Mouse (Mus musculus) forebrain, embryonic 13.5 days (tissue): ENCODE results near the gene Six6. TPM values are rescaled to one million over a fixed set of nuclear protein-coding genes. Genes with fewer than 3 reads are reported as not detected.
A peak's percentile ranks its signal among the peaks of the same experiment; 100 is the strongest.

ENCODE experiments used
- ATAC-seq: fragments of 200-750 bp; cut with Nextera tagmentation; 2 replicates; pipeline ENCODE4 v1.8.0; 2017
- H3K27ac ChIP-seq: fragments of 300-500 bp; sonication (generic); 2 replicates; pipeline ENCODE4 v1.5.1; 2015; ENCODE audit warnings: inconsistent platforms, mild to moderate bottlenecking, moderate library complexity
- H3K27me3 ChIP-seq: fragments of 300-500 bp; sonication (generic); 2 replicates; pipeline ENCODE4 v1.6.1; 2015; ENCODE audit warnings: mild to moderate bottlenecking, inconsistent platforms
- H3K36me3 ChIP-seq: fragments of 300-500 bp; sonication (generic); 2 replicates; pipeline ENCODE4 v1.6.1; 2015; ENCODE audit warnings: mild to moderate bottlenecking, inconsistent platforms; ENCODE audit not compliant: poor library complexity, severe bottlenecking
- H3K4me1 ChIP-seq: fragments of 300-500 bp; sonication (generic); 2 replicates; pipeline ENCODE4 v1.6.1; 2015; ENCODE audit warnings: inconsistent platforms
- H3K4me2 ChIP-seq: fragments of 300-500 bp; sonication (generic); 2 replicates; pipeline ENCODE4 v1.6.1; 2015; ENCODE audit warnings: inconsistent platforms, mild to moderate bottlenecking, moderate library complexity
- H3K4me3 ChIP-seq: fragments of 300-500 bp; sonication (generic); 2 replicates; pipeline ENCODE4 v1.5.1; 2015; ENCODE audit warnings: mild to moderate bottlenecking, inconsistent platforms
- H3K9ac ChIP-seq: fragments of 300-500 bp; sonication (generic); 2 replicates; pipeline ENCODE4 v1.6.1; 2015; ENCODE audit warnings: mild to moderate bottlenecking, inconsistent platforms
- H3K9me3 ChIP-seq: fragments of 300-500 bp; sonication (generic); replicated peaks from 2 replicates; pipeline ENCODE4 v1.6.1; 2016; ENCODE audit warnings: inconsistent platforms
- WGBS: fragments of 180-500 bp; shearing (Covaris S2); methylation state at CpG from one replicate; pipeline ENCODE4 v1.1.7; 2015; 5-methylcytosine and 5-hydroxymethylcytosine counted together
- polyA plus RNA-seq: library from polyadenylated mRNA; unstranded; fragments of >200 nt; fragmentation: Nextera tagmentation; extraction: Ambion mirVana; gene quantifications from 2 replicates; pipeline ENCODE4 v1.2.1, GENCODE M21; 2015

The Six6 gene
- polyA plus RNA-seq, 1 experiment from 2014 or later, result 2.9 TPM

GRCm38 (mm10) chr12:72967541-72967940, 27.8 kb downstream of the Six6 start:
- Histone ChIP-seq H3K27ac (no peak overlapping the region), H3K27me3 (peaks cover 35% of the 10 kb centered on the region), H3K9me3 (no peaks in the 10 kb centered on the region), H3K36me3 (no peaks in the 10 kb centered on the region), H3K4me1 (no peaks in the 10 kb centered on the region), H3K4me3 (no peak overlapping the region), H3K9ac (no peak overlapping the region), H3K4me2 (no peak overlapping the region)
- WGBS, result 86% methylated on average over 7 of the region's 7 CpGs
- ATAC-seq, result no peak

GRCm38 (mm10) chr12:72970620-72971019, 30.9 kb downstream of the Six6 start:
- Histone ChIP-seq H3K9me3 (no peaks in the 10 kb centered on the region), H3K36me3 (no peaks in the 10 kb centered on the region), H3K27ac (no peak overlapping the region), H3K4me3 (no peak overlapping the region), H3K9ac (no peak overlapping the region), H3K4me2 (no peak overlapping the region), H3K27me3 (peaks cover 58% of the 10 kb centered on the region), H3K4me1 (no peaks in the 10 kb centered on the region)
- no peak for ATAC-seq
- WGBS, result 71% methylated on average over 14 of the region's 14 CpGs

GRCm38 (mm10) chr12:72973161-72973560, 33.5 kb downstream of the Six6 start:
- H3K9me3 ChIP-seq, result no peaks in the 10 kb centered on the region
- no peak overlapping the region for H3K4me2 ChIP-seq
- H3K4me1 ChIP-seq, result no peaks in the 10 kb centered on the region; the same call in 1 of the 2 replicates
- 9% methylated on average over 6 of the region's 6 CpGs for WGBS
- no peak overlapping the region for H3K9ac ChIP-seq
- H3K27ac ChIP-seq, result no peak overlapping the region
- no peaks in the 10 kb centered on the region for H3K36me3 ChIP-seq
- no peak for ATAC-seq
- H3K4me3 ChIP-seq, result no peak overlapping the region
- H3K27me3 ChIP-seq, result peaks cover 69% of the 10 kb centered on the region

- H3K9me3 ChIP-seq, result no peaks in the 10 kb centered on the region
- peak overlapping the region; percentile 42 for H3K4me2 ChIP-seq
- ATAC-seq, result no peak
- 8% methylated on average over 7 of the region's 7 CpGs for WGBS
- no peaks in the 10 kb centered on the region for H3K36me3 ChIP-seq
- H3K4me3 ChIP-seq, result no peak overlapping the region
- no peaks in the 10 kb centered on the region; the same call in 1 of the 2 replicates for H3K4me1 ChIP-seq
- no peak overlapping the region for H3K27ac ChIP-seq
- H3K27me3 ChIP-seq, result peaks cover 69% of the 10 kb centered on the region
- H3K9ac ChIP-seq, result no peak overlapping the region
Measured at GRCm38 (mm10) chr12:72976172-72976571, 36.5 kb downstream of the Six6 start.

- 2% methylated on average over 12 of the region's 12 CpGs for whole genome bisulfite sequencing
- H3K9ac ChIP-seq, result no peak overlapping the region
- no peaks in the 10 kb centered on the region for H3K36me3 ChIP-seq
- H3K4me1 ChIP-seq, result no peaks in the 10 kb centered on the region; the same call in 1 of the 2 replicates
- H3K27ac ChIP-seq, result no peak overlapping the region
- peaks cover 64% of the 10 kb centered on the region for H3K27me3 ChIP-seq
- H3K9me3 ChIP-seq, result no peaks in the 10 kb centered on the region
- ATAC-seq, result peak; percentile 73
- H3K4me3 ChIP-seq, result no peak overlapping the region
- peak overlapping the region; percentile 42 for H3K4me2 ChIP-seq
Measured at GRCm38 (mm10) chr12:72976718-72977117, 37.0 kb downstream of the Six6 start.

GRCm38 (mm10) chr12:72977851-72978250, 38.2 kb downstream of the Six6 start:
- peaks cover 54% of the 10 kb centered on the region for H3K27me3 ChIP-seq
- H3K4me3 ChIP-seq, result no peak overlapping the region
- no peaks in the 10 kb centered on the region; the same call in 1 of the 2 replicates for H3K4me1 ChIP-seq
- no peak overlapping the region for H3K9ac ChIP-seq
- WGBS, result 91% methylated on average over 3 of the region's 3 CpGs
- H3K4me2 ChIP-seq, result no peak overlapping the region
- H3K9me3 ChIP-seq, result no peaks in the 10 kb centered on the region
- ATAC-seq, result no peak
- H3K36me3 ChIP-seq, result no peaks in the 10 kb centered on the region
- no peak overlapping the region for H3K27ac ChIP-seq

GRCm38 (mm10) chr12:72979236-72979635, 39.5 kb downstream of the Six6 start:
- no peak overlapping the region for H3K4me2 ChIP-seq
- H3K4me3 ChIP-seq, result no peak overlapping the region
- H3K36me3 ChIP-seq, result no peaks in the 10 kb centered on the region
- no peak overlapping the region for H3K27ac ChIP-seq
- H3K4me1 ChIP-seq, result no peaks in the 10 kb centered on the region; the same call in 1 of the 2 replicates
- ATAC-seq, result no peak
- no peak overlapping the region for H3K9ac ChIP-seq
- H3K27me3 ChIP-seq, result peaks cover 43% of the 10 kb centered on the region
- no peaks in the 10 kb centered on the region for H3K9me3 ChIP-seq
- 70% methylated on average over 5 of the region's 5 CpGs for WGBS

- Histone ChIP-seq H3K36me3 (no peaks in the 10 kb centered on the region), H3K4me3 (no peak overlapping the region), H3K4me1 (no peaks in the 10 kb centered on the region), H3K27ac (no peak overlapping the region), H3K9ac (no peak overlapping the region), H3K9me3 (no peaks in the 10 kb centered on the region), H3K27me3 (peaks cover 14% of the 10 kb centered on the region), H3K4me2 (no peak overlapping the region)
- WGBS, result 77% methylated on average over 10 of the region's 10 CpGs
- no peak for ATAC-seq
Measured at GRCm38 (mm10) chr12:72982616-72983015, 42.9 kb downstream of the Six6 start.

GRCm38 (mm10) chr12:72983071-72983857, 43.6 kb downstream of the Six6 start:
- Histone ChIP-seq H3K4me3 (no peak overlapping the region), H3K4me1 (no peaks in the 10 kb centered on the region), H3K36me3 (no peaks in the 10 kb centered on the region), H3K27me3 (peaks cover 10% of the 10 kb centered on the region), H3K9me3 (no peaks in the 10 kb centered on the region), H3K27ac (no peak overlapping the region), H3K9ac (no peak overlapping the region), H3K4me2 (no peak overlapping the region)
- no peak for ATAC-seq
- 87% methylated on average over 8 of the region's 8 CpGs for WGBS

Other genes starting within 250 kb of the Six6 start
- 33.9 and 44.0 TPM in 2 replicates for gene Ppm1a, start 182.4 kb upstream of the Six6 start, polyA plus RNA-seq
- gene 4930447C04Rik, start 882 bp downstream of the Six6 start, polyA plus RNA-seq, result 1.8 and 2.1 TPM in 2 replicates
- 0.22 and 0.42 TPM in 2 replicates for gene Six1, start 114.0 kb downstream of the Six6 start, polyA plus RNA-seq
- gene Six4, start 173.6 kb downstream of the Six6 start, polyA plus RNA-seq, result 0.89 and 1.0 TPM in 2 replicates
- gene Mnat1, start 183.8 kb downstream of the Six6 start, polyA plus RNA-seq, result 20.8 and 21.6 TPM in 2 replicates